Mouse (Mus musculus) cerebral cortex, adult 2 months (tissue): ENCODE measurements around the gene Fanca.

ENCODE experiments used
- WGBS: fragments of 180-500 bp; shearing (Covaris S2); methylation state at CpG from one replicate; pipeline ENCODE4 v1.1.7; 2018; 5-methylcytosine and 5-hydroxymethylcytosine counted together

Fanca gene

DNA sequence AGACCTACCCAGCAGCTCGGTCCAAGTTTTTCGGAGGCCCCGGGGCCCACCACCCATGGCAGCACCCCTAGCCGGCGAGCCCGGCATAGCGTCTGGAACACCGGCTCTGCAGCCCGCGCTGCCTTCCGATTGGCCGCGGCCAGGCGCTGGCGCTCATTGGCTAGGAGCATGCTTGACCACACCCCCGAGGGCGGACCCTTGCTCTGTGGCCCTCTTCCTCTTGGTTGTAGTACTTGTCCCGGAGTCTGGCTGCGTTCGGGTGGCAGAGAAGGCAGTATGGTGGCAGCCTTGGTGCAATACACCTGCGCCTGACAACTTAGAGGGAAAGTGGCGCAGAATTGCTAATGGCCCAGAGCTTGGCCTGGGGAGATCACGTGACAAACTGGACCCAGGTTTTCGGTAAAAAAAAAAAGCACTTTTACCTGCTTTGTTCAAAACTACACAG is at the start of gene Fanca:
Gene Fanca (minus strand): TSS at position 110 of the 445 bp plus-strand sequence.
- under 1% methylated on average over 24 of the region's 24 CpGs for WGBS

DNA sequence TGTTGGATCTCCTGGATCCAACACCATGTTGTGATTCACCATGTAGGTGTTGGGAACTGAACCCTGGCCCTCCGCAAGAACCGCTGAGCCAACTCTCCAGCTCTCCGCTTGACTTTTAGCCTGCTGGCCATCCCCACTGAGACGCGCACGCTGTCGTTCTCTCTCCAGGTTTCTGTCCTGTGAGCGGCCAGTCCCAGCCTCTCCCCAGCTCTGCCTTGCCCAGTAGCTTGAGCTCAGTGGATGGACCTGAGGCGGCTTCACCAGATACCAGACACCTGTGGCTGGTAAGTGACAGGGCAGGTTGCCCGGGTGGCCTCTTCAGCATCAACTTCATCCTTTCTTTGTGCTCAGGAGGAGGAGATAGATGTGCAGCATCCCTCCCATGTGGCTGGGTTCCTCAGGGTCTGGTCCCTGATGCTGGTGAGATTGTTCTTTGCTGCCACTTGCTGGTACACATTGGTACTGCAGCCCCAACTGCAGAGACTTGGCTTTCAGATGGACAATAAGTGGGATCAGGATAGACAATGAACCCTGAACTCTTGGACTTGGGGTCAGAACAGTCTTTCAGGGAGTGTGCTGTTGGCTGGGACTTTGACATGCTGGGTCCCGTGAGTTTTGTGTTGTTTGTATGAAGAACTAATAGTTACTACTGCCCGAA is 42.8 kb upstream of the Fanca start:
- 36% methylated on average over 12 of the region's 12 CpGs for WGBS

DNA sequence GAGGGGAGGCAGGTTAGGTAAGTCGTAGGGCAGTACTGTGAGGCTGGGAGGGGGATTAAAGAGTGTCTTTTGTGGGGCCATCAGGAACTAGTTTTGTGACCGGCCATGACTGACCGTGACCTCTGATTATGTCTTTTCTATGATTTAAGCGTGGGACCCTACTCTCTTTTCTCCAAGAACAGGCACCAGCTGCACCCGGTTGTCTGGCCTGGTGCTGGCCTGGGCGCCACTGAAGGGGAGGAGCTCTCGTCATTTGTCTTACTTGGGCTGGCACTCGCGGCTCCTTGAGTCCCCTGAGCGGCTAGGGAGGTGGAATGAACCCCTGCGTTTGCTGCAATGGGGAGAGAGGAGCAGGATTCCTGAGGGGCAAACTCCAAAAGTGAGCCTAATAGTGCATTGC is 34.8 kb upstream of the Fanca start:
- WGBS: 58% methylated on average over 11 of the region's 11 CpGs

DNA sequence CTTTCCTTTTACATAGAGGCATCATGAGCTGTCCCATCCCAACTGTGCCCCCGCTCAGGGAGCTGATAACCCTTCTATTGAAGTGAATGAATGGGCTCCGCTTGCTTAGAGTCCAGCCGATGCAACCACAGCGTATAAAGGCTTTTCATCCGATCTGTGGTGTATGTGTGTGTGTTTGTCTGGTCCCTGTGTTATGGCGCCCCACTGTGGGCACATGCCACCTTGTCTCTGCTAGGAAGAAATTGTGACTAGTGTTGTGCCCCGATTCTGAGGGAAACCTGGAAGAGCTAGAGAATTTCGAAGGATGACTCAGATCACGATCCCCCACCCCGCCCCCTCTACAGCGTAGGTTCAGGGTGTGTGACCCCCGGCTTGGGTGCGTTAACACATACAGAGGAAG is 34.4 kb upstream of the Fanca start:
- WGBS: 48% methylated on average over 13 of the region's 13 CpGs

DNA sequence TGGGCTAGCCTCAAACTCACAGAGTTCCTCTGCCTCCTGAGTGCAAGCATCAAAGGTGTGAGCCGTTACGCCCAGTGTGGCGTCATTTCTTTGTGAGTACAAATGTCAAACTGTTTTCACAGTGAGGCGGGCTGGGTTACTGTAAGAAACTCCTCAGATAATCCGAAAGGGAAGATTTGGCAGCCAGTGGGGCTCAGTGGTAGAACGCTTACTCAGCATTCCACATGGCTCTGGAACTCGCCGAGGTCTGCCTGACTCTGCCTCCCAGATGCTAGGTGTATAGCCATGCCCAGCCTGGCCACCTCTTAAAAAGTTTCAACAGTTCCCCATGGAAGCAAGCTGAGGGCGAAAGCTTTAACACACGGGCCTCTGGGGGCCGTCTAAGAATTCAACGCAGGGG is 33.7 kb upstream of the Fanca start:
- 85% methylated on average over 12 of the region's 12 CpGs for WGBS

DNA sequence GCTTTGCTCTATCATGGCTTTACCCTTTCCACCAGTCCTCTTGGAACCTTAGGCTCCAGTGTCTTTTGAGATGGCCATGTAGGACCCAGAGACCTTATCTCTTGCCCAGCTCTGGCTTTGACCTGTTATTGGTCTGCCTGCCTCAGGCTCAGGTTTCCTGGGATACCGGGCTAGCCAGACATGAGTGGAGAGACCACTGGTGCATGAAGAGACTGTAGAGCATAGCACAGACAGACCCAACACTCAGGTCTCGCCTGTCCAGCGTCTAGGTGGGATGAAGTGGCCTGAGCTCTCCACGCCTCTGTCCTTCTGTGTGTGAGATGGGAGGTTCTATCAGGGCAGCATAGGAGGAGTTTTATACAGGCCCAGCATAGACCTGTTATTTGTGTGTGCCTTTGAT is 30.7 kb upstream of the Fanca start:
- 92% methylated on average over 4 of the region's 4 CpGs for WGBS

DNA sequence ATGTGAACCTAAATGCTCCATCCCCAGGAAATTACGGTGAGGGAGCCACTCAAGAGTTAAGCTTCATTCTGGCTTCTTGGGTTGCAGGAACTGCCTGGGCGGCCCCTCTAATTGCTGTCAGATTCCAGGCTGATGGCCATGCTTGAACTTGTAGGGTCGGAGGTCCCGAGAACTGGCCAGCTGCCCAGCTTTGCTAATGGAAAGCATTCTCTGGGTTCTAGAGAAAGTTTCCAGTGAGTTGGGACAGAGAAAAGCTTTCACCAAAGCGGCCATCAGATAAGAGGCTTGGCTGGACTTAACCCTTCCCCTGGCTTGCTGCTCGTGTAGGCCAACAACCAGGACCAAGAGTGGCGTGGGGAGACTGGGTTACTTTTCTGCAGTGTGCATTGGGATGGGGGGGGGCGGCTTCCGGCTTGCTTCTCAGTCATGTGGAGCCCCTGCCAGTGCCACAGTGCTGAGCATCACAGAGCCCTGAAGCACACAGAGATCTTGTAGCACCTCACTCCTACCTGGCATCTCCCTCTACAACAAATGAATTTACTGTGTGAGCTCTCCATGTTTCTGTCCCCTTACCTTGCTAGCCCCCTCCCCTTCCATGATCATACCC is 30.0 kb upstream of the Fanca start:
- WGBS: 60% methylated on average over 9 of the region's 9 CpGs

- WGBS: 77% methylated on average over 2 of the region's 2 CpGs
Measured at GRCm38 (mm10) chr8:123347293-123347692, 28.9 kb upstream of the Fanca start.

- 84% methylated on average over 6 of the region's 6 CpGs for WGBS
Measured at GRCm38 (mm10) chr8:123345856-123346255, 27.5 kb upstream of the Fanca start.

GRCm38 (mm10) chr8:123345135-123345534 is 26.8 kb upstream of the Fanca start:
- WGBS: 83% methylated on average over 8 of the region's 8 CpGs

GRCm38 (mm10) chr8:123343422-123343821 is 25.0 kb upstream of the Fanca start:
- WGBS: 76% methylated on average over 12 of the region's 12 CpGs

GRCm38 (mm10) chr8:123342911-123343310 is 24.5 kb upstream of the Fanca start:
- 59% methylated on average over 7 of the region's 7 CpGs for WGBS

DNA sequence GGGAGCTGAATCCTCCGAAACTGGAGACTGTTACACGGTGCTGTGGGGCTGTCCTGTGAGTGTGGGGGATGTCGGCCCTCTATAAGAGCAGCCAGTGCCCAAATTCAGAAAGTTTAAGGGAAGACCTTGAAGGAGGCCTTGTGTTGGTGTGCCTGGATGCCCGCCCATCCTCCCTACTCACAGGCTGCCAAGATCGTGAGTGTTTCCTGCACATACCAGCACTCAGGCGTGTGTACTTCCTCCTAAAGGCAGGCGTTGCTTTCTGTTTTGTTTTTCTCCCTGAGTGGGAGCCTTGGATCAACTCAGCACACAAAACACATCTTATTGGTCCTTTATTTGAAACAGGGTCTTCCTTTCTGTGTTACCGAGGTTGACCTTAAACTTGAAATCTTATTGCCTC is 23.9 kb upstream of the Fanca start:
- WGBS: 42% methylated on average over 8 of the region's 8 CpGs

DNA sequence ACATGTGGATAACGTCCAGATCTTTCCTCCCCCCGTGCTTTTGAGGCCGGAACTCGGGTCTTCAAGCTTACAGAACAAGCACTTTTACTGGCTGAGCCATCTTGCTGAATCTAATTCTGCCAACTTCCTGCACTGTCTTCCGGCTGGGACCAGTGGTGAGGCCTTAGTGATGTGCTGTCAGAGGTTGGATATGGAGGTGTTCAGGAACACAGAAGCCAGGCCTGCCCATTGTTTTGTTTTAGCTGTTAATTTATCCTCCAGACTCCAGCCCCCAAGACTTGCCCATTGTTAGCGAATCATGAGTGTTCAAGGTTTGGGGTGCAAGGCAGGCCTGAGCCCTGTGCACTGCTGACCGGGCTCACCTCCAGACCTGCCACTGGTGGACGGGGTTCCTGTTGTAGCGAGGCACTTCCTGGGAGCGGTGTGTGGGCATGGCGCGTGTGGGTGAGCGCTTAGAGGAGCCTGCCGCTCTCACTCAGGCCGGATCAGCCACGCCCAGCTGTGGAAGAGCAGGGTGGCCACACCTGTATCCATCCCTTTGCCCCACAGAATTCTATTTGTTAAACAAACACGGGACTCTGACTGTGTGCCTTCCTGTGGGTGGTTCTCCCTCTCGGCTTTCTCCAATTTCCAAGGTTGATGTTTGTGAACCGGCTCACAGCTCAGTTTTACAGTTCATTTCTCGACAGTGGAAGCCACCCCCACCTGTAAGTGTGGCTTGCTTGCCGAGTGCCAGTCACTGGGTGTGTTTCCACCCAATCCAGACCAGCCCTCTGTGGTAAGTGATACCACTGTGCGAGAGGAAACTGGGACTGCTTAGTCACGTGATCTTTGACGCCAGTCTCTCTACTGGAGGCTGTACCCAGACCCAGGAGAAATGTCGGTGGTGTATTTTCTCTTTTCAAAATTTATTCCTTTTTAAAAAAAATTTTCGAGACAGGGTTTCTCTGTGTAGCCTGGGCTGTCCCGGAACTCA is 23.0 kb upstream of the Fanca start:
- WGBS: 74% methylated on average over 27 of the region's 27 CpGs

DNA sequence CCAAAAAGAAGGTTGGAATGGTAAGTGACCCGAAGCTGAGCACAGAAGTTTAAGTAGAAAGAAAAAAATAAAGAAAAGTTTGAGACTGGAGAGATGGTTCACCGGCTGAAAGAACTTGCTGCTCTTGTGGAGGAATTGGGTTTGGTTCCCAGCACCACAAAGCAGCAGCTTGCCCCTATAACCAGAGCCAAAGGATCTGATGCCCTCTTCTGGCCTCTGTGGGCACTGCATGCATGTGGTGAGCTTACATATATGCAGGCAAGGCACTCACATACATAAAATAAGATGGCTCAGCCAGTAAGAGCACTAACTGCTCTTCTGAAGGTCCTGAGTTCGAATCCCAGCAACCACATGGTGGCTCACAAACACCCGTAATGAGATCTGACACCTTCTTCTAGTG is 21.7 kb upstream of the Fanca start:
- WGBS: 97% methylated on average over 4 of the region's 4 CpGs

DNA sequence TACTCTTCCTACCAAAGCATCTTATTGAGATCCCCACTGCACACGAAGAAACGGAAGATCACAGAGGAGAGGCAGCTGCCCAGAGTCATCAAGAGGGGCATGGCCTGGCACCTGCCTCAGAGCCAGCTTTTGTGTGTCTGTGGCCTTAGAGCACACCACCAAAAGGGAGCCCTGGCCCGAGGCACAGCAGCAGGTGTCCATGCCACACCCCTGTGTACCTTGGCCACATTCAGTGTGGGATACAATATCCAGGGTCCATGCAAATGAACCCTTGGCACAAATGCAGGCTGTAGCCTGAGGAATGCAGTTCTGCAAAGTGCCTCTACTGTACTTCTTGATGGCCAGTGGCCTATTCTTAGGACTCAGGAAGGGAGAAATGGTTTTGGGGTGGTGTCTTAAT is 19.1 kb upstream of the Fanca start:
- 72% methylated on average over 3 of the region's 3 CpGs for WGBS

DNA sequence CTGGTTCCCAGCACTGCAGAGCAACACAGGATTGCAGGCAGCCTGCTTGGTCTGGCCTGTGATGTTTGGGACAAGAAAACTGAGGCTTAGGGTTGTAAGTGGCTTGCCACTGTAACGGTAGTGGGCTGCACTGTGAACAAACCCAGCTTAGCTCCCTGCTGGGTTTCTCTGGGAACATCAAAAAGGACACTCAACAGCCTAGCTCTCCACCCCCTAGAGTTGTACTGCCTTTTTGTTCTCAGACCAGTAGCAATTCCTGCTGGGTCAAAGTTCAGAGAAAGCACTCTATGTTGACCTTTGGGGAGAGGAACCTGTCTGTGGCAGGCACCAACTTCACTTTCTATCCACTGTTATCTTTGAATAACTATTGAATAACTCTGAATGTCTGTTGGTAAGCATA is 16.1 kb upstream of the Fanca start:
- WGBS: 30% methylated on average over 1 of the region's 1 CpGs

GRCm38 (mm10) chr8:123333864-123334263 is 15.5 kb upstream of the Fanca start:
- WGBS: 6% methylated on average over 7 of the region's 7 CpGs

DNA sequence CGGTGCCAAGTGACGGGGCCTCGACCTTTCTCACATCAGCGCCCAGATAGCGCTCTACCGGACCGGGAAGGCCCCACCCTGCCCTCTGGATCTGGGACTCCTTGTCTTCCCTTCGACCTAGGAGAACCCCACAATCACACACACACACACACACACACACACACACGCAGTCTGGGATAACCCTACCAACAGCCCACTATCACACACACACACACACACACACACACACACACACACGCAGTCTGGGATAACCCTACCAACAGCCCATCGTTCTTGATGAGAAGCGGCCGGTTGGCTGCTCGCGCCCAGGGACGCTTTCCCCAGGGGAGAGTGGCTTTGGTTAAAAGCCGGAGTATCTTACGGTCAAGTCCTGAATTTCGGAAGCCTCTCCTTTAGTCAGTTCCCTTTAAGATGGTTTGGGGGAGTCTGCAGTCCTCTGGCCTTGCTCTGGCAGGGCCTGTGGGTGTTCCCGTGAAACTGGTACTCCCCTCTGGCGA is 14.8 kb upstream of the Fanca start:
- 5% methylated on average over 20 of the region's 21 CpGs for WGBS

GRCm38 (mm10) chr8:123332262-123333090 is 14.1 kb upstream of the Fanca start, which contains the start of gene Spire2:
Gene Spire2, plus strand, starts transcription at chr8:123332713.
- 2% methylated on average over 83 of the region's 85 CpGs for WGBS

DNA sequence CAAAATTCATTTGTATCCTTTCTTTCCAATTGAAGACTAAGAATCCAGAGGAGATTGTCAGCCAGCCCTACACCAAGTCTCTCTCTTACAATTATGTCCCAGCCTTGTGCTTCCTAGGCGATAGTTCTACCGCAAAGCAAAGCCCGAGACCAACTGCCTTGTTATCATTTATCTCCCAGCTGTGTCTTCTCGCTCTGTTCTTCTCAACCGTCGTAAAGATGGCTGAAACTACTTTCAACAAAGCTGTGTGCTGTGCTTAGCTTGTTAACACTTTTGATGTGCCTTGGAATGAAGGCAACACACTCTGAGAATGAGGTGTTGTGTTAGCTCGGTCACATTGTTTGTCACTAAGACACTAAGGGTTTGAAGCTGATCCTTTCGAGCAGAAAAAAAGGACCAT is 13.4 kb upstream of the Fanca start:
- 13% methylated on average over 8 of the region's 8 CpGs for WGBS
